Mouse (Mus musculus) heart, embryonic 10.5 days (tissue): ENCODE measurements around the gene Eno4. TPM values are rescaled to one million over a fixed set of nuclear protein-coding genes. Genes with fewer than 3 reads are reported as not detected.
"Not testable (repeated sequence)": the region's sequence is repeated elsewhere in the genome, so short reads cannot be mapped to it uniquely, and the experiment has no call there.

Experiments used
- DNase-seq: peaks from one replicate; pipeline ENCODE4 v3.0.0-alpha.2; 2017; ENCODE audit warnings: low spot score
- H3K27ac ChIP-seq: fragments of 300-500 bp; sonication (generic); 2 replicates; pipeline ENCODE4 v1.5.1; 2016; ENCODE audit warnings: mild to moderate bottlenecking
- H3K27me3 ChIP-seq: fragments of 300-500 bp; sonication (generic); 2 replicates; pipeline ENCODE4 v1.6.1; 2016; ENCODE audit warnings: mild to moderate bottlenecking; ENCODE audit not compliant: poor library complexity, insufficient read depth, severe bottlenecking
- H3K36me3 ChIP-seq: fragments of 300-500 bp; sonication (generic); 2 replicates; pipeline ENCODE4 v1.6.1; 2016; ENCODE audit warnings: mild to moderate bottlenecking, moderate library complexity
- H3K4me1 ChIP-seq: fragments of 300-500 bp; sonication (generic); 2 replicates; pipeline ENCODE4 v1.6.1; 2016; ENCODE audit warnings: mild to moderate bottlenecking
- H3K4me3 ChIP-seq: fragments of 300-500 bp; sonication (generic); 2 replicates; pipeline ENCODE4 v1.5.1; 2016; ENCODE audit warnings: mild to moderate bottlenecking, moderate library complexity
- H3K9me3 ChIP-seq: fragments of 300-500 bp; sonication (generic); 2 replicates; pipeline ENCODE4 v1.6.1; 2016; ENCODE audit warnings: mild to moderate bottlenecking, moderate library complexity
- WGBS: fragments of 180-500 bp; shearing (Covaris S2); methylation state at CpG from one replicate; pipeline ENCODE4 v1.1.7; 2016; 5-methylcytosine and 5-hydroxymethylcytosine counted together
- polyA plus RNA-seq: library from polyadenylated mRNA; unstranded; fragments of >200 nt; fragmentation: Nextera tagmentation; extraction: Ambion mirVana; gene quantifications from 2 replicates; pipeline ENCODE4 v1.2.1, GENCODE M21; 2016

The Eno4 gene
- 0.31 and 0.34 TPM in 2 replicates for polyA plus RNA-seq

GRCm38 (mm10) chr19:58942841-58943828, at the start of gene Eno4, which contains the start of gene Hspa12a:
TSS of gene Eno4 (plus strand) at chr19:58943425.
TSS of gene Hspa12a (minus strand) at chr19:58943654.
- Histone ChIP-seq H3K36me3 (no peaks in the 10 kb centered on the region), H3K27ac (peak within 1 kb of the TSS; percentile 93), H3K27me3 (0 out of 2 replicates have a peak, but pooled peaks cover 11% of the 10 kb centered on the region), H3K4me1 (peaks cover 17% of the 10 kb centered on the region), H3K9me3 (no peaks in the 10 kb centered on the region), H3K4me3 (peak within 1 kb of the TSS; percentile 75)
- peak; percentile 96 for DNase-seq
- under 1% methylated on average over 65 of the region's 65 CpGs for WGBS

DNA sequence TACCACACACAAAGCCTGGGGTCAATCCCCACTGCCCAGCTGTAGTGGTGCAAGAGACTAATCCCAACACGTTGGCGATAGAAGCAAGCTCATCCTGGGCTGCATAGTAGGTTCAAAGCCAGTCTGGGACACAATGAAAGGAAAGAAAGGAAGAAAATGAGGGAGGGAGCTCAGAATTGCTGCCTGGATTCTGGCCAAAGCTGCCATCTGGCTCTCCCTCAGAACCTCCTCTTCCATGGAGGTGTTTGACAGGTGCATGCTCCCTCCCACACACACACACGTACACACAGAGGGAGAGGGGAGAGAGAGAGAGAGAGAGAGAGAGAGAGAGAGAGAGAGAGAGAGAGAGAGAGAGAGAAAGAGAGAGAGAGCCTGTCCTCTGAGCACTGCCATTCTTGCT, 47.0 kb upstream of the Eno4 start:
- H3K27ac ChIP-seq, result no peak overlapping the region
- 0 out of 2 replicates have a peak, but pooled peaks cover 5% of the 10 kb centered on the region for H3K9me3 ChIP-seq
- WGBS, result 86% methylated on average over 3 of the region's 3 CpGs
- H3K4me1 ChIP-seq, result peaks cover 3% of the 10 kb centered on the region; the same call in 1 of the 2 replicates
- H3K27me3 ChIP-seq, result no peaks in the 10 kb centered on the region
- no peaks in the 10 kb centered on the region for H3K36me3 ChIP-seq
- H3K4me3 ChIP-seq, result no peak overlapping the region
- DNase-seq, result no peak

DNA sequence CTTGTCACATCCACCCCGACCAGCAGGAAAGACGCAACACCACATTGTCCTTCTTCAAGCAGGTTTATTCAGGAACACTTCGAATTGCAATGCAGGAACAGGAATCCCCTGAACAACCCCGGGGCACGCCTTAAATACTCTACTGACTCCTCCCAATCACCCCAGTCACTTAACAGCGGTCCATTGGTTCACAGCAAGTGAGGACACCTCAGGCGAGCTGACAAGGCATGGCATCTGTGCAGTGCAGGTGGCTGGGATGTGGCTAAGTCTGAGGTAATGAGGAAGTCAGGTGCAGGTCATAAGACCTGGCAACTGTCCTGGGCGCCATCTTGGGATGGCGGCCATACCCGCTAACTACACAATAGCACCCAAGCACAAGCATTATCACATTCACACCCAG, 42.8 kb upstream of the Eno4 start:
- WGBS, result 83% methylated on average over 10 of the region's 10 CpGs
- H3K27ac ChIP-seq, H3K9me3 ChIP-seq, H3K27me3 ChIP-seq, H3K4me1 ChIP-seq, DNase-seq, H3K4me3 ChIP-seq, H3K36me3 ChIP-seq: not testable (repeated sequence)

GRCm38 (mm10) chr19:58903079-58903898, 39.9 kb upstream of the Eno4 start:
- WGBS, result 52% methylated on average over 7 of the region's 7 CpGs
- DNase-seq, result no peak
- Histone ChIP-seq H3K27me3 (0 out of 2 replicates have a peak, but pooled peaks cover 15% of the 10 kb centered on the region), H3K4me3 (peak overlapping the region; percentile 46), H3K4me1 (peaks cover 9% of the 10 kb centered on the region), H3K9me3 (0 out of 2 replicates have a peak, but pooled peaks cover 1% of the 10 kb centered on the region), H3K36me3 (no peaks in the 10 kb centered on the region), H3K27ac (peak overlapping the region; percentile 44)

GRCm38 (mm10) chr19:58903899-58904327, 39.3 kb upstream of the Eno4 start:
- peak overlapping the region; percentile 46 for H3K4me3 ChIP-seq
- H3K36me3 ChIP-seq, result no peaks in the 10 kb centered on the region
- H3K27ac ChIP-seq, result peak overlapping the region; percentile 44
- H3K9me3 ChIP-seq, result no peaks in the 10 kb centered on the region
- WGBS, result 1% methylated on average over 11 of the region's 11 CpGs
- H3K4me1 ChIP-seq, result peaks cover 9% of the 10 kb centered on the region
- H3K27me3 ChIP-seq, result 0 out of 2 replicates have a peak, but pooled peaks cover 15% of the 10 kb centered on the region
- DNase-seq, result peak; percentile 85

GRCm38 (mm10) chr19:58906685-58907084, 36.5 kb upstream of the Eno4 start:
- no peak overlapping the region for H3K27ac ChIP-seq
- no peaks in the 10 kb centered on the region for H3K36me3 ChIP-seq
- no peak overlapping the region for H3K4me3 ChIP-seq
- peaks cover 12% of the 10 kb centered on the region for H3K4me1 ChIP-seq
- H3K27me3 ChIP-seq, result 0 out of 2 replicates have a peak, but pooled peaks cover 15% of the 10 kb centered on the region
- no peaks in the 10 kb centered on the region for H3K9me3 ChIP-seq
- no peak for DNase-seq
- WGBS, result 51% methylated on average over 9 of the region's 9 CpGs

DNA sequence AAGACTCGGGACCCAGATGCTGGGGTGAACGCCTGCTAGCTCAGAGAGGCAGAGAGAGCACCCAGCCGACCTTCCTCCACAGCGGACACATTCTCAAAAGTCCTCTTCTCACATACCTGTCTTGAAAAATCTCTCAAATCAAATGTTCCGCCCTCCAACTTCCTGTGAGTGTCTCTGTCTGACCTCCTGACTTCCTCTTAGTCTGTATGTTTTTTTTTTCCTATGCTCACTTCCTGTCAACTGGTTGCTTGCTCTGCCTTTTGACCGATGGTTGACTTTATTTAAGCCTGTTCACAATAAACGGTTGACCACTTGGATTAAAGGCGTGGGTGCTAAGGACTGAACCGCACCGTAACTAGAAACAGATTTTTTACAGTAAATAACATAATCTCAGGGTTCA, 35.2 kb upstream of the Eno4 start:
- H3K9me3 ChIP-seq, result no peaks in the 10 kb centered on the region
- DNase-seq, result no peak
- no peaks in the 10 kb centered on the region for H3K36me3 ChIP-seq
- peaks cover 21% of the 10 kb centered on the region; the same call in 1 of the 2 replicates for H3K27me3 ChIP-seq
- no peak overlapping the region for H3K27ac ChIP-seq
- H3K4me1 ChIP-seq, result peaks cover 12% of the 10 kb centered on the region
- H3K4me3 ChIP-seq, result no peak overlapping the region
- WGBS, result 68% methylated on average over 10 of the region's 10 CpGs

- Histone ChIP-seq H3K4me3 (peak overlapping the region; percentile 57), H3K27me3 (peaks cover 38% of the 10 kb centered on the region), H3K36me3 (no peaks in the 10 kb centered on the region), H3K4me1 (peaks cover 5% of the 10 kb centered on the region), H3K9me3 (no peaks in the 10 kb centered on the region), H3K27ac (peak overlapping the region; percentile 80; the same call in 1 of the 2 replicates)
- DNase-seq, result no peak
- WGBS, result 2% methylated on average over 11 of the region's 11 CpGs
Observed at GRCm38 (mm10) chr19:58910941-58911368, 32.3 kb upstream of the Eno4 start.

GRCm38 (mm10) chr19:58911386-58911785, 31.8 kb upstream of the Eno4 start:
- Histone ChIP-seq H3K9me3 (no peaks in the 10 kb centered on the region), H3K36me3 (no peaks in the 10 kb centered on the region), H3K27me3 (peaks cover 38% of the 10 kb centered on the region), H3K4me1 (peaks cover 3% of the 10 kb centered on the region), H3K4me3 (peak overlapping the region; percentile 57), H3K27ac (peak overlapping the region; percentile 80; the same call in 1 of the 2 replicates)
- DNase-seq, result peak; percentile 89
- WGBS, result 11% methylated on average over 9 of the region's 9 CpGs

- WGBS, result 88% methylated on average over 6 of the region's 6 CpGs
- no peaks in the 10 kb centered on the region for H3K36me3 ChIP-seq
- DNase-seq, result no peak
- H3K27ac ChIP-seq, result no peak overlapping the region
- peaks cover 5% of the 10 kb centered on the region for H3K4me1 ChIP-seq
- peaks cover 46% of the 10 kb centered on the region for H3K27me3 ChIP-seq
- no peaks in the 10 kb centered on the region for H3K9me3 ChIP-seq
- H3K4me3 ChIP-seq, result no peak overlapping the region
Observed at GRCm38 (mm10) chr19:58913301-58913700, 29.9 kb upstream of the Eno4 start.

GRCm38 (mm10) chr19:58918597-58918996, 24.6 kb upstream of the Eno4 start:
- 6% methylated on average over 11 of the region's 11 CpGs for WGBS
- H3K36me3 ChIP-seq, result no peaks in the 10 kb centered on the region
- peaks cover 42% of the 10 kb centered on the region for H3K27me3 ChIP-seq
- peak overlapping the region; percentile 46 for H3K4me3 ChIP-seq
- H3K27ac ChIP-seq, result no peak overlapping the region
- H3K4me1 ChIP-seq, result 0 out of 2 replicates have a peak, but pooled peaks cover 10% of the 10 kb centered on the region
- no peak for DNase-seq
- no peaks in the 10 kb centered on the region for H3K9me3 ChIP-seq

DNA sequence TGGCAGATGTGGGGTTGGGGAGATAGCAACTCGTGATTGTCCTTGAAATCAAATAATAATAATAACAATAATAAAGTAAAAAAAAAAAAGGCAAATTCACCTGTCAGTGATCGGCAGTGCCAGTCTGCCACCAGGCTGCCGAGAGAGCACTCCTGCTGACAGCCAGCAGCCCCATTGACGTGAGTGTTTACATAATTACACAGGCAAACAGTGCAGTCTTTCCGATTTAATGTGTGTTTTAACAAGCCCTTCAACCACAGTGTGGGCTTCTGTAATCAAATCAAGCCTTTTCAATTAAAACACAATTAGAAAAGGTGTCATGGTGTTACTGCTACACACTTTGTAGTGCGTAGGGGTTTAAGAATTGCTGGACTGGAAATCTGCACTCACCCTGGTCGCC, 24.1 kb upstream of the Eno4 start:
- Histone ChIP-seq H3K4me1 (0 out of 2 replicates have a peak, but pooled peaks cover 10% of the 10 kb centered on the region), H3K9me3 (no peaks in the 10 kb centered on the region), H3K4me3 (peak overlapping the region; percentile 46; the same call in 1 of the 2 replicates), H3K27ac (no peak overlapping the region), H3K27me3 (peaks cover 39% of the 10 kb centered on the region), H3K36me3 (no peaks in the 10 kb centered on the region)
- no peak for DNase-seq
- WGBS, result 21% methylated on average over 7 of the region's 7 CpGs
